Mouse (Mus musculus) bone marrow, adult 2 months (tissue): ENCODE results near the gene Ifrd2. TPM values are rescaled to one million over a fixed set of nuclear protein-coding genes. Genes with fewer than 3 reads are reported as not detected.

Experiments
- H3K27ac ChIP-seq: fragments of 200-500 bp; 2 replicates; pipeline ENCODE4 v1.5.1; 2012; ENCODE audit warnings: low read depth, mild to moderate bottlenecking, control low read depth, inconsistent platforms, low read length; ENCODE audit not compliant: control insufficient read depth, poor library complexity, insufficient read depth
- H3K4me1 ChIP-seq: fragments of 200-500 bp; 2 replicates; pipeline ENCODE4 v1.6.1; 2011; ENCODE audit warnings: low read length; ENCODE audit not compliant: control insufficient read depth, insufficient read depth
- H3K4me3 ChIP-seq: fragments of 200-500 bp; replicated peaks from 2 replicates; pipeline ENCODE3; 2011; ENCODE audit warnings: mild to moderate bottlenecking, low read depth, low read length, control low read depth; ENCODE audit not compliant: control insufficient read depth
- CTCF ChIP-seq: fragments of 200-500 bp; IDR thresholded peaks from 2 replicates; pipeline ENCODE4 v1.5.1; 2011; ENCODE audit warnings: low read length, control low read depth; ENCODE audit not compliant: control insufficient read depth, insufficient read depth
- POLR2A ChIP-seq: fragments of 200-500 bp; IDR thresholded peaks from 2 replicates; pipeline ENCODE4 v1.6.1; 2011; ENCODE audit warnings: low read depth, mild to moderate bottlenecking, control low read depth, low read length, borderline replicate concordance; ENCODE audit not compliant: control insufficient read depth
- WGBS: fragments of 180-500 bp; shearing (Covaris S2); methylation state at CpG from one replicate; pipeline ENCODE4 v1.1.7; 2018; 5-methylcytosine and 5-hydroxymethylcytosine counted together
- polyA plus RNA-seq: library from polyadenylated mRNA; stranded (reverse); fragments of >200 nt; gene quantifications from 2 replicates; pipeline ENCODE4 v1.2.4, GENCODE M21; 2011; ENCODE audit warnings: low replicate concordance; ENCODE audit not compliant: missing spikeins, insufficient read depth, insufficient read length

Gene Ifrd2
- polyA plus RNA-seq, 1 experiment = 173 TPM

GRCm38 (mm10) chr9:107611456-107612190, 24.2 kb downstream of the Ifrd2 start:
- TF ChIP-seq POLR2A (no peak), CTCF (no peak)
- Histone ChIP-seq H3K4me3 (no peak overlapping the region), H3K27ac (peak overlapping the region; percentile 10; the same call in 1 of the 2 replicates), H3K4me1 (peaks cover 4% of the 10 kb centered on the region)
- WGBS = 29% methylated on average over 6 of the region's 6 CpGs

GRCm38 (mm10) chr9:107612191-107612944, 24.9 kb downstream of the Ifrd2 start:
- under 1% methylated on average over 44 of the region's 48 CpGs for WGBS
- peaks cover 4% of the 10 kb centered on the region for H3K4me1 ChIP-seq
- peak overlapping the region; percentile 37 for H3K4me3 ChIP-seq
- peak overlapping the region; percentile 64 for H3K27ac ChIP-seq
- TF ChIP-seq CTCF (peak; percentile 91), POLR2A (peak; percentile 76; the same call in 1 of the 2 replicates)

GRCm38 (mm10) chr9:107612945-107613569, 25.6 kb downstream of the Ifrd2 start:
- H3K27ac ChIP-seq = peak overlapping the region; percentile 35
- WGBS = 8% methylated on average over 12 of the region's 12 CpGs
- TF ChIP-seq CTCF (no peak), POLR2A (no peak)
- H3K4me3 ChIP-seq = peak overlapping the region; percentile 43
- peaks cover 4% of the 10 kb centered on the region for H3K4me1 ChIP-seq

- 89% methylated on average over 4 of the region's 4 CpGs for WGBS
- peaks cover 4% of the 10 kb centered on the region for H3K4me1 ChIP-seq
- no peak overlapping the region for H3K4me3 ChIP-seq
- TF ChIP-seq POLR2A (no peak), CTCF (no peak)
- H3K27ac ChIP-seq = no peak overlapping the region
These were observed 27.6 kb downstream of the Ifrd2 start for GRCm38 (mm10) chr9:107615035-107615434.

GRCm38 (mm10) chr9:107617461-107617860, 30.0 kb downstream of the Ifrd2 start:
- WGBS = 70% methylated on average over 2 of the region's 2 CpGs
- Histone ChIP-seq H3K4me3 (no peak overlapping the region), H3K27ac (no peak overlapping the region), H3K4me1 (no peaks in the 10 kb centered on the region; the same call in 1 of the 2 replicates)
- TF ChIP-seq CTCF (no peak), POLR2A (no peak)

- H3K27ac ChIP-seq = no peak overlapping the region; the same call in 1 of the 2 replicates
- H3K4me3 ChIP-seq = no peak overlapping the region
- no peaks in the 10 kb centered on the region; the same call in 1 of the 2 replicates for H3K4me1 ChIP-seq
- TF ChIP-seq POLR2A = no peak
- TF ChIP-seq CTCF = no peak
- WGBS = 95% methylated on average over 6 of the region's 6 CpGs
These were observed 30.7 kb downstream of the Ifrd2 start for GRCm38 (mm10) chr9:107618098-107618497.

GRCm38 (mm10) chr9:107618778-107619545, 31.5 kb downstream of the Ifrd2 start:
- Histone ChIP-seq H3K27ac (no peak overlapping the region; the same call in 1 of the 2 replicates), H3K4me3 (no peak overlapping the region), H3K4me1 (no peaks in the 10 kb centered on the region; the same call in 1 of the 2 replicates)
- TF ChIP-seq CTCF = no peak
- TF ChIP-seq POLR2A = no peak
- 70% methylated on average over 13 of the region's 13 CpGs for WGBS

GRCm38 (mm10) chr9:107619546-107619879, 32.1 kb downstream of the Ifrd2 start:
- 85% methylated on average over 13 of the region's 13 CpGs for WGBS

More at GRCm38 (mm10) chr9:107619546-107619879, 32.1 kb downstream of the Ifrd2 start:
- peaks cover 2% of the 10 kb centered on the region; the same call in 1 of the 2 replicates for H3K4me1 ChIP-seq
- TF ChIP-seq POLR2A (no peak), CTCF (no peak)
- no peak overlapping the region for H3K27ac ChIP-seq
- no peak overlapping the region for H3K4me3 ChIP-seq
